Mouse (Mus musculus) liver, embryonic 15.5 days (tissue): Measurements from ENCODE around the gene Ston2. TPM values are rescaled to one million over a fixed set of nuclear protein-coding genes. Genes with fewer than 3 reads are reported as not detected.

Experiments used
- ATAC-seq: fragments of 200-750 bp; cut with Nextera tagmentation; 2 replicates; pipeline ENCODE4 v1.8.0; 2017; ENCODE audit warnings: moderate number of reproducible peaks, mild to moderate bottlenecking, moderate library complexity; ENCODE audit not compliant: insufficient read depth
- H3K27ac ChIP-seq: fragments of 300-500 bp; sonication (generic); replicated peaks from 2 replicates; pipeline ENCODE4 v1.5.1; 2015; ENCODE audit warnings: mild to moderate bottlenecking, inconsistent platforms
- H3K27me3 ChIP-seq: fragments of 300-500 bp; sonication (generic); 2 replicates; pipeline ENCODE4 v1.6.1; 2015; ENCODE audit warnings: mild to moderate bottlenecking, inconsistent platforms
- H3K36me3 ChIP-seq: fragments of 300-500 bp; sonication (generic); replicated peaks from 2 replicates; pipeline ENCODE4 v1.6.1; 2015; ENCODE audit warnings: moderate library complexity, mild to moderate bottlenecking, inconsistent platforms
- H3K4me1 ChIP-seq: fragments of 300-500 bp; sonication (generic); replicated peaks from 2 replicates; pipeline ENCODE4 v1.6.1; 2015; ENCODE audit warnings: inconsistent platforms
- H3K4me2 ChIP-seq: fragments of 300-500 bp; sonication (generic); 2 replicates; pipeline ENCODE4 v1.6.1; 2015; ENCODE audit warnings: moderate library complexity, mild to moderate bottlenecking, inconsistent platforms
- H3K4me3 ChIP-seq: fragments of 300-500 bp; sonication (generic); replicated peaks from 2 replicates; pipeline ENCODE4 v1.5.1; 2015; ENCODE audit warnings: mild to moderate bottlenecking, inconsistent platforms
- H3K9ac ChIP-seq: fragments of 300-500 bp; sonication (generic); 2 replicates; pipeline ENCODE4 v1.6.1; 2015; ENCODE audit warnings: moderate library complexity, mild to moderate bottlenecking, inconsistent platforms
- H3K9me3 ChIP-seq: fragments of 300-500 bp; sonication (generic); replicated peaks from 2 replicates; pipeline ENCODE4 v1.6.1; 2016; ENCODE audit warnings: inconsistent platforms
- WGBS: fragments of 180-500 bp; shearing (Covaris S2); methylation state at CpG from one replicate; pipeline ENCODE4 v1.1.7; 2015; ENCODE audit warnings: mixed read lengths; ENCODE audit not compliant: insufficient replicate concordance; 5-methylcytosine and 5-hydroxymethylcytosine counted together
- polyA plus RNA-seq: library from polyadenylated mRNA; unstranded; fragments of >200 nt; fragmentation: Nextera tagmentation; extraction: Ambion mirVana; gene quantifications from 2 replicates; pipeline ENCODE4 v1.2.1, GENCODE M21; 2015

Gene Ston2
- polyA plus RNA-seq, 1 experiment from 2014 or later: 13.6 TPM

GRCm38 (mm10) chr12:91807095-91807494, 18.9 kb upstream of the Ston2 start:
- Histone ChIP-seq H3K9ac (no peak overlapping the region), H3K27me3 (no peaks in the 10 kb centered on the region), H3K4me3 (no peak overlapping the region), H3K27ac (no peak overlapping the region), H3K4me1 (no peaks in the 10 kb centered on the region), H3K4me2 (no peak overlapping the region), H3K36me3 (peaks cover 39% of the 10 kb centered on the region), H3K9me3 (no peaks in the 10 kb centered on the region)
- ATAC-seq: no peak
- 66% methylated on average over 11 of the region's 11 CpGs for WGBS

GRCm38 (mm10) chr12:91804262-91804661, 16.1 kb upstream of the Ston2 start:
- H3K9me3 ChIP-seq: no peaks in the 10 kb centered on the region
- WGBS: 63% methylated on average over 3 of the region's 3 CpGs
- H3K4me1 ChIP-seq: peaks cover 7% of the 10 kb centered on the region; the same call in 1 of the 2 replicates
- no peak overlapping the region for H3K4me3 ChIP-seq
- H3K27ac ChIP-seq: no peak overlapping the region
- ATAC-seq: no peak
- no peak overlapping the region for H3K4me2 ChIP-seq
- H3K36me3 ChIP-seq: peaks cover 12% of the 10 kb centered on the region
- H3K9ac ChIP-seq: no peak overlapping the region
- no peaks in the 10 kb centered on the region for H3K27me3 ChIP-seq

DNA sequence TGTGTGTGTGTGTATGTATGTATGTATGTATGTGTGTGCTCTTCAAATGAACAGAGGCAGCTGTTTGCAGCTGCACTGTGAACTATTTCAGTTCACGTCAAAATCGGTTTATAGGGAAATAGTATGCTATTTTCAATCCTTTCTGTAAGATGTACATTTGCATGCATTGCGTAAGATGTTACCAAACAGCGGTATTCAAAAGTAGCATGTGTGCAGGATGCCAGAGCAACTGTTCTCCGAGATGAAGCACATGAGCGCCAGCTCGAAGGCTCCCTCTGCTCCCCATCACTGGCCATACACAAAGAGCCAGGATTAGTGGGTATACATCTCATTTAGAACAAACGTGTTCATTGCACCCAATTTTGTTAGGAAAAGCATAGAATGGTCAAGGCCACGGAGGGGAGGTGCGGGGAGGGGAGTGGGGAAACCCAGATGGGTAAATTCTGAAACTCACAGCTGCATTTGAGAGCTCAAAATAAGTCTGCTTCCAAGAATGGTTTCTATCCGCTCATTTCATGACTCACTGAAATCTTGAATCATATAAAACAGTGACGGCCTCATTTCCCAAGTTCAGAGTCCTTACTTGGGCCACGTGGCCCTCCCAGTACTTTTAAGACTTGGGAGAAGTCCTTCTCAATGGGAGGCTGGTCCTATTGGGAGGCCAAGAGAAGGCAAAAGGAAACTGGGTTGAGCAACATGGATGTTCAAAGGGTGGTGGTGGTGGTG, 15.2 kb upstream of the Ston2 start:
- Histone ChIP-seq H3K27me3 (no peaks in the 10 kb centered on the region), H3K36me3 (peaks cover 3% of the 10 kb centered on the region), H3K4me3 (no peak overlapping the region), H3K4me2 (no peak overlapping the region), H3K9me3 (no peaks in the 10 kb centered on the region), H3K4me1 (peaks cover 7% of the 10 kb centered on the region; the same call in 1 of the 2 replicates), H3K27ac (no peak overlapping the region), H3K9ac (no peak overlapping the region)
- no peak for ATAC-seq
- 72% methylated on average over 13 of the region's 13 CpGs for WGBS

GRCm38 (mm10) chr12:91802586-91803206, 14.5 kb upstream of the Ston2 start:
- Histone ChIP-seq H3K27me3 (no peaks in the 10 kb centered on the region), H3K4me3 (no peak overlapping the region), H3K27ac (no peak overlapping the region), H3K9me3 (no peaks in the 10 kb centered on the region), H3K4me2 (no peak overlapping the region), H3K4me1 (peaks cover 7% of the 10 kb centered on the region; the same call in 1 of the 2 replicates), H3K9ac (no peak overlapping the region), H3K36me3 (no peaks in the 10 kb centered on the region)
- WGBS: 74% methylated on average over 12 of the region's 12 CpGs
- no peak for ATAC-seq

DNA sequence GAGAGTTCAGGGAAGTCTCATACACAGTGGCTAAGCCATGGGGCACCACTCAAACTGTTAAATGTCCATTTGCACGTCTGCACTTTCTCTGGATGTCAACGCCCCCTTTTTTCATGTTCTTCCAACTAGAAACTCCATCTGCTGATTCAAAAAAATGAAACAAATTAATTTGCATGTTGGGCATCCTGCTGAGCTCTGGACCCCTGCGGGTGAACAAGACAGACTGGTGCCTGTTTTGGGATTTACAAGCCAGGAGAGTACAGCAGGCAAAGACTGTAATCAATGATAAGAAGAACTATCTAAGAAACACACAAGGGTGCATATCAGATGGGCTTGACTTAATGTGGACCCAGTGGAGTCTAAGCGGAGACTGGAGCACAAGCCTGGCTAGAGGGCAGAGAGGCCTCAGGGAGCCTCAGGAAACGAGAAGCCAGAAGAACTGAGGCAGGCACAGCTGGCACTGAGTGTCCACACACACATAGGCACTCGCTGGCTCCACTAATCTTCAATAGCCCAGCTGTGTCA, 12.7 kb upstream of the Ston2 start:
- 33% methylated on average over 6 of the region's 6 CpGs for WGBS
- Histone ChIP-seq H3K36me3 (no peaks in the 10 kb centered on the region), H3K4me1 (peaks cover 7% of the 10 kb centered on the region; the same call in 1 of the 2 replicates), H3K4me3 (no peak overlapping the region), H3K27me3 (no peaks in the 10 kb centered on the region), H3K27ac (no peak overlapping the region), H3K9me3 (no peaks in the 10 kb centered on the region), H3K9ac (no peak overlapping the region), H3K4me2 (no peak overlapping the region)
- ATAC-seq: no peak

DNA sequence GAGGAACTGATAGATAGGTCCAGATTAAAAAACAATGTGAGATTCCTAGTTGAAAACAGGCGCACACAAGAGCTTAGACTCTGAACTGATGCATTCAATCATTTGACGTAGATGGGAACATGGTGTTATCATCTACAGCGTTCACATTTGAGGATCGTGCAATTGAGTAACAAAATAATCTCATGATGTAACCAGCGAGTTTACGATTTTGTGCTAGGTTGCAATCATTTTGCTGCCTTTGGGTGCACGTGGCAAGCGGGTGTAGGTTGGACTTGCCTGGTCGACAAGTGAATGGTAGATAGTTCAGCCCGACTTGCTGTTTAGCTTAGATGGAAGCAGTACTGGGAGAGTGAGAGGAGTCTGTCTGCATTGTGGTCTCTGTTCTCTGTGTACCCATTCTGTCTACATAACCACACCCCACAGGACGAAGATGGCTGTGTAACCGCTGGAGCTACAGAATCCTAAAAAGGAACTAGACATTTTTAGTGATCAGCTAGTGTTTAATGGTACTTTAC, 11.7 kb upstream of the Ston2 start:
- no peak for ATAC-seq
- no peak overlapping the region for H3K27ac ChIP-seq
- H3K36me3 ChIP-seq: no peaks in the 10 kb centered on the region
- no peak overlapping the region for H3K9ac ChIP-seq
- H3K9me3 ChIP-seq: no peaks in the 10 kb centered on the region
- no peak overlapping the region for H3K4me3 ChIP-seq
- H3K27me3 ChIP-seq: no peaks in the 10 kb centered on the region
- H3K4me1 ChIP-seq: peaks cover 7% of the 10 kb centered on the region; the same call in 1 of the 2 replicates
- no peak overlapping the region for H3K4me2 ChIP-seq
- WGBS: 52% methylated on average over 12 of the region's 12 CpGs

DNA sequence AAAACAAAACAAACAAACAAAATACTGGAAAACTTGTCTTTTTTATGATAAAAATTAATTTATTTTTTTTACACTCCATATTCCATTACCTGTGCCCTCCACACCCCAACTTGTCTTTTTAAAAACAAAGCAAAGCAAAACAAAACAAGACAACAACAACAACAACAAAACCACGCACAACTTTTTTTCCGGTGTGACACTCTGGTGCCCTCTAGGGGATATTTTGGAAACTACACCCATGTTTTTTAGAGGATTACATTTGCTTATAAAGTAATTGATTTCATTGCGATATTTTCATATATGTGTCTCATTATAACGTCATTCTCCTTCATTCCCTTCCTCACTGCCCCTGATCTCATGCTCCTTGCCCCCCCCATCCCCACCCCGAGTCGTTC, 11.2 kb upstream of the Ston2 start:
- no peak for ATAC-seq

DNA sequence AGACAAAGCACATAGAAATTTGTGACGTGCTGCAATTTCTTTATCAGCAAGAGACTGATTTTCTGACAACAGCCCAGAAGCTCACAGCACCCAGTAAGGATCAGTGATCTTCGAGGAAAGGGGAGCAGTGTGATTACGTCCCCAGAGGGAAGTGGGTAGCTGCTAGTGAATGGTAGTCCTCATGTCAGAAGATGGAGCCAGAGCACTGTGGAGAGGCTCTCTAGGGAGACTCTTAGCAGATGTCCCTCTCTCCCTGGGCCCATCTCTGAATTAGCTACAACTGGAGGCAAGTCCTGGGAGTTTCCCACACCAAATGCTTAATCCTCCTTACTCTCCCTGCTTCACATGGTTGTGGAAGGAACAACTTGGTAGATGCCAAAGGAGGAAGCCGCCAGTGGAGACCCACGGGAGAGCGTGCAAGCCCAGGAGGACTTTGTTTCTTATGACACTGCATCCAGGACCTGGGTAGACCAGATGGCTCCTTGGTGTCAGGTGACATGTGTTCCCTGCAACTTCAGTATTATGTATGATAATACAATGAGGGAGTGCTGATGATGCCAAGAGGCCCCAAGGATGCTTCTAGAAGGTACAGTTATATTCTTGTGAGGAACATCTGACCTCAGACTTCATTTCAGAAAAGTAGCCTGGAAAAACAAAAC, 10.7 kb upstream of the Ston2 start:
- H3K27ac ChIP-seq: no peak overlapping the region
- no peaks in the 10 kb centered on the region for H3K36me3 ChIP-seq
- no peak overlapping the region for H3K4me3 ChIP-seq
- H3K9me3 ChIP-seq: no peaks in the 10 kb centered on the region
- no peaks in the 10 kb centered on the region for H3K27me3 ChIP-seq
- WGBS: 53% methylated on average over 6 of the region's 6 CpGs
- ATAC-seq: no peak
- peaks cover 7% of the 10 kb centered on the region; the same call in 1 of the 2 replicates for H3K4me1 ChIP-seq
- no peak overlapping the region for H3K9ac ChIP-seq
- H3K4me2 ChIP-seq: no peak overlapping the region; the same call in 1 of the 2 replicates

More for the DNA sequence above, 11.2 kb upstream of the Ston2 start:
- Histone ChIP-seq H3K4me2 (no peak overlapping the region), H3K9ac (no peak overlapping the region), H3K9me3 (no peaks in the 10 kb centered on the region), H3K36me3 (no peaks in the 10 kb centered on the region), H3K27me3 (no peaks in the 10 kb centered on the region), H3K4me1 (peaks cover 7% of the 10 kb centered on the region; the same call in 1 of the 2 replicates), H3K27ac (no peak overlapping the region), H3K4me3 (no peak overlapping the region)
- 10% methylated on average over 6 of the region's 6 CpGs for WGBS

DNA sequence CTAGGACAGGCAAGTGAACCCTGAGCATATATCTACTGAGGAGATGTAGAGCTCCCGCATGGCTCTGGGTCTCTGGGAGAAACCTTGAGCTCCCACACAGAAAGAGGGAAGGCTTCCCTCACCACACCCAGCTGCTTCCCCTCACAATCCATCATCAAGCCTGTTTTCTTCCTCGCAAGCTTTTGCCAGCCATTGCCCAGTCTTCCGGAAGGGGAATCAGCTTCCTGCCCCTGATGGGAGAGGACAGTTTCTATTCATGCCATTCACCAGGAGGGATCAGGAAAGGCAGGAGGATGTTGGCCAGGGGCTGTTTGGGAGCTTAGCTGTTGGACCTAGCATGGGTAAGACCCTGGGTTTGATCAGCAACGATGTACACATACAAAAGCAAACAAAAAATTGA, 8.6 kb upstream of the Ston2 start:
- Histone ChIP-seq H3K4me3 (no peak overlapping the region), H3K4me1 (peaks cover 7% of the 10 kb centered on the region; the same call in 1 of the 2 replicates), H3K27ac (no peak overlapping the region), H3K36me3 (no peaks in the 10 kb centered on the region), H3K9me3 (no peaks in the 10 kb centered on the region), H3K27me3 (no peaks in the 10 kb centered on the region), H3K4me2 (no peak overlapping the region), H3K9ac (no peak overlapping the region)
- no peak for ATAC-seq
- WGBS: 54% methylated on average over 4 of the region's 4 CpGs

- no peak for ATAC-seq
- 64% methylated on average over 8 of the region's 8 CpGs for WGBS
- Histone ChIP-seq H3K36me3 (no peaks in the 10 kb centered on the region), H3K27me3 (no peaks in the 10 kb centered on the region), H3K4me1 (no peaks in the 10 kb centered on the region), H3K27ac (no peak overlapping the region), H3K9me3 (no peaks in the 10 kb centered on the region), H3K4me2 (no peak overlapping the region), H3K4me3 (no peak overlapping the region), H3K9ac (no peak overlapping the region)
Measured at GRCm38 (mm10) chr12:91793266-91793665, 5.1 kb upstream of the Ston2 start.

- H3K4me2 ChIP-seq: no peak overlapping the region
- no peaks in the 10 kb centered on the region for H3K36me3 ChIP-seq
- H3K9ac ChIP-seq: no peak overlapping the region
- 31% methylated on average over 4 of the region's 4 CpGs for WGBS
- no peaks in the 10 kb centered on the region for H3K9me3 ChIP-seq
- H3K27ac ChIP-seq: no peak overlapping the region
- no peak overlapping the region for H3K4me3 ChIP-seq
- no peaks in the 10 kb centered on the region for H3K27me3 ChIP-seq
- ATAC-seq: no peak
- H3K4me1 ChIP-seq: no peaks in the 10 kb centered on the region
Measured at GRCm38 (mm10) chr12:91791822-91792221, 3.6 kb upstream of the Ston2 start.
